Mouse (Mus musculus): ENCODE results near the gene Pax2.

The Pax2 gene

DNA sequence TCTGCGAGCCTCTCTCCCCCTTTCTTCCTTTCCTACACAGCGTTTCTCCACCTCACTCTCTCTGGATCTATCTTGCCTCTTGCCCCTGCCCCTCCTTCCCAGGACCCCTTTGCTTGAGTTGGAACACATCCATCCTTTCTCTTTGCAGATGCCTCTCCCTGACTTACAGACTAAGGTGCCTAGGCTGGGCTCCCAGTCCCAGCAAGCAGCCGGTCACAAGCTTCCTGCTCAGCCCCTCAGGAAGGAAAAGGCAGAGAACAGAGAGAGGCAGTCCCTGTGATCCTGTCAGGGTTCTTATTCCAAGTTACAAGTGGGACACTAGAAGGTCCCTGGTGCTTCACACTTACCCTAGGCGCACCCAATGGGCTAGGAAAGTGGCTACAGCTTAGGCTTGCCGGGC, 7.6 kb upstream of the Pax2 start:
- DNase-seq (ENCODE audit: low read depth, low spot score) = no peak

GRCm38 (mm10) chr19:44749061-44749990, 6.5 kb upstream of the Pax2 start:
- no peak for DNase-seq (ENCODE audit: low read depth, low spot score)

- DNase-seq (ENCODE audit: low read depth, low spot score) = no peak
Observed at GRCm38 (mm10) chr19:44750051-44751041, 5.5 kb upstream of the Pax2 start.

DNA sequence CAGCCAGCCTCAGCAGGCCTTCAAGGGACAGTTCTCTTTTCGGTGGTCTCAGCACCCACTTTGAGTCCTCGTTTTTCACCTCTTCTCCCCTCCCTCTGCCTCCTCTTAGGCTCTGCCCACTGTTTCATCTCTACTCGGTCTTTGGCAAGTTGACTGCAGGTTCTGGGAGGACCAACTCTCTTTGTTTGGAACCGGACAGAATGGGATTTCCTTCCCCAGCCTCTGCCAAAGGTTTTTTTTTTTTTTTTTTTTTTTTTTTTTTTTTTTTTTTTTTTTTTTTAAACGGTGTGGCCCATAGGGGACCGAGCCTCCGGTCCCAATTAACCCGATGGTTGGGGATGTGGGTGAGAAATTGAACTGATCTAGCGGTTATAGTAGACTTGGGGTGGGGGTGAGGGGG, 4.8 kb upstream of the Pax2 start:
- no peak for DNase-seq (ENCODE audit: low read depth, low spot score)

- DNase-seq (ENCODE audit: low read depth, low spot score) = no peak
Observed at GRCm38 (mm10) chr19:44751551-44751950, 4.3 kb upstream of the Pax2 start.

DNA sequence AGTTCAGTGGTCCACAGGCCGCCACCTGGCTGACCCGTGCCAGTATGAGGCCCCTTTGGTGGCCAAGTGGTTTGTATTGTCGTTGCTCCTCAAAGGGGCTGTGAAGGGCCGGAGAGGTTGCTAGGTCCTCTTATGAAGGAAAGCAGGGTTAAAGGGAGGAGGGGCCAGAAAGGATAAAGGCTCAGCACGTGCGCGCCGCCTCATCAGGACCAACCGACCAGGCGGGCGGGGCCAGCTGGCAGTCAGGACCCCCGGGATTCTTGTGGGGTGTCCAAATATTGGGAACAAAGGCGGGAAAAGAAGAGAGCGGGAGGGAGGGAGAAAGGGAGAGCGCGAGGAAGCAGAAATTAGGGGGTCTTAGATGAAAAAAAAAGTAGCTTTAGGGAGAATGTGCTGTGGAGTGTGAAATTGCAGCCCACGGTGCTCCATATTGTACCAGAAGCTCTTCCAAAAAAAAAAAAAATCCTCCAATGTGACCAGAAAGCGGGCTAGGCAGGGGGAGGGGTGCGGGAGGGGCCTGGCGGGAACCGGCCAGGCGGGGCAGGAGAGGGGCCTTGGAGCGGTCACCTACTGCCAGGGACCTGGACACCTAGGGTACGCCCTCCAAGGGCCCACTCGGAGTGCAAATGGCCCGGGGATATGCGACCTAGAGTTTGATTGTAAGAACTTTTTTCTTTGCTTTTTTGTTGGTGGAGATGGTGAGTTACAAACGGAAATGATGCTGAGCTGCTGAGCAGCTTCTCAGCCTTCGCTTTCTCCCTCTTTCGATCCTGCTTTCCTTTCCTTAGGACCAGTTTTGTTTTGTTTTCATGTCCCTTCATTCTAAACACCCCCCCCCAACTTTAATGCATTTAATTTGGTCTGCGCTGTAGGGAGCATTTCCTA, 3.5 kb upstream of the Pax2 start:
- DNase-seq (ENCODE audit: low read depth, low spot score) = no peak

GRCm38 (mm10) chr19:44753361-44753760, 2.5 kb upstream of the Pax2 start:
- DNase-seq (ENCODE audit: low read depth, low spot score) = no peak

- no peak for DNase-seq (ENCODE audit: low read depth, low spot score)
Observed at GRCm38 (mm10) chr19:44754461-44755377, 1.1 kb upstream of the Pax2 start.

- no peak for DNase-seq (ENCODE audit: low read depth, low spot score)
Observed at GRCm38 (mm10) chr19:44755378-44755692, 510 bp upstream of the Pax2 start.

DNA sequence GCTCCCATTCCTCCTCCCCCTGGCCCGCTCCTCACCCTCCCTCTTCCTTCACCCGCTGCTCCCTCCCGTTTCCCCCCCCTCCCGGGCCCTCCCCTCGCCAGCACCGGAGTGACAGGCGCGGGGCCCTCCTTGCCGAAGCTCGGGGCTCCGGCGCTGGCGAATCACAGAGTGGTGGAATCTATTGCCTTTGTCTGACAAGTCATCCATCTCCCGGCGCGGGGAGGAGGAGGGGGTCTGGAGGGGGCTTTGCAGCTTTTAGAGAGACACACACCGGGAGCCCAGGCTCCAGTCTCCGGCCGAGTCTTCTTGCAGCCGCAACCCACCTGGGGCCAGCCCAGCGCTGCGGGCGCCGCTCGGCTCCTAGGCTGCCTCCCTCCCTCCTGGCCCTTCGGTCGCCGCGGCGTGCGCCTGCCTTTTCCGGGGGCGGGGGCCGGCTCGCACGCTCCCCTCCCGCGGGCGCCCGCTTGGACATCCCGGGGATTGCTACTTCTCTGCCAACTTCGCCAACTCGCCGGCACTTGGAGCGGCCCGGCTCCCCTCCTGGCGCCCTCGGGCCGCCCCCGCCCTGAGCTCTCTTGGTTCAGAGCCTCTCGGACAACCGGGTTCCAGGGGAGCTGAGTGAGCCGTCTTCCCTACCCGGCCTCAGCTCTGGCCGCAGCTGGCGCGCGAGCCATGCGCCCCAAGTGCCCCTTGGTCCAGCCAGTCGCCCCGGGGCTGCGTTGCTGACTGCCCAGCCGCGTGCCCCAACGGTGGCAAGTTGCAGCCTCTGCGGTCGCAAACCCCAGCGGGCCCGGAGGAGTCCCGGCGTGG, 781 bp downstream of the Pax2 start:
- DNase-seq (ENCODE audit: low read depth, low spot score) = no peak

DNA sequence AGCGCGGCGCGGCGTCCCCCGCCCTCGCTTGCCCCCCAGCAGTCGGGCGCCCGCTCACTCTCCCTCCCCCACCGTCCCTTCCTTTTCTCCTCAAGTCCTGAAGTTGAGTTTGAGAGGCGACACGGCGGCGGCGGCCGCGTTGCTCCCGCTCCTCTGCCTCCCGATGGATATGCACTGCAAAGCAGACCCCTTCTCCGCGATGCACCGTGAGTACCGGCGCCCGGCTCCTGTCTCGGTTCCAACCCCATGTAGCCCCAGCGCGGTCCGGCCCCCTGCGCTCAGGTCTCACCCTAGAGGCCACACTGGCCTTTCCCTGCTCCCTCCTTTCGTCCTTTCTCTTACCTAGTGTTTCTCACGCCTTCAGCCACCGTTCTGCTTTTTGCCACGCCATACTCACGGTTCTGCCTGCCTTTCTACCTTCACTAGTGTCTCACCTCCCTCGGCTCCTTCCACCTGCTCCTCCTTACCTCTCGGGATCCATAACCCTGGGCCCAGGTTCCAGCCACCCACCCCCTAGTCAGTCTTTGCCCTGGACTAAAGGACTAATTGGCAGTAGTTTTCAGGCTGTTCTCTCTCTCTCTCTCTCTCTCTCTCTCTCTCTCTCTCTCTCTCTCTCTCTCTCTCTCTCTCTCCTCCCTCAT, 1.5 kb downstream of the Pax2 start:
- no peak for DNase-seq (ENCODE audit: low read depth, low spot score)

DNA sequence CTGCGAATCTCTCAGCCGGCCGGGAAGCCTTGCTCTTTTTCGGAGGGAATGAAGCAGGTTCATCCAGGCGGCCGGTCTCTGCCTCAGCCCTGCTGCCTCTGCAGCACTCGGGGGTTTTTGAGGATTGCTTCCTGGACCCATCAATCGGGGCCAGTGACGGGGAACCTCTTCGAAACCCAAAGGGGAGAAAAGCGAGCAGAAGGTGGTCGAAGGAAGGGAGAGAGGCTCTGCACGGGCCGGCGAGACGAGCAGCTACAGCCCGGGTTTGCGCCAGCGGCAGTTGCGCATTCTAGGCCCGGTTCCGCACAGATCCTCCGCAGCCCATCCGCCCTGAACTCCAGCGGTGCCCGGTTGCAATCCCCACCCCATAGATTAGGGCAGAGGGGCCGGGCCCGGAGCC, 3.0 kb downstream of the Pax2 start:
- no peak for DNase-seq (ENCODE audit: low read depth, low spot score)

GRCm38 (mm10) chr19:44759531-44760118, 3.8 kb downstream of the Pax2 start:
- no peak for DNase-seq (ENCODE audit: low read depth, low spot score)

- DNase-seq (ENCODE audit: low read depth, low spot score) = no peak
Observed at GRCm38 (mm10) chr19:44760259-44761131, 4.7 kb downstream of the Pax2 start.

GRCm38 (mm10) chr19:44762121-44762621, 6.3 kb downstream of the Pax2 start:
- no peak for DNase-seq (ENCODE audit: low read depth, low spot score)

GRCm38 (mm10) chr19:44770268-44771050, 14.6 kb downstream of the Pax2 start:
- no peak for DNase-seq (ENCODE audit: low read depth, low spot score)

GRCm38 (mm10) chr19:44771499-44771898, 15.7 kb downstream of the Pax2 start:
- no peak for DNase-seq (ENCODE audit: low read depth, low spot score)

All from telencephalon, adult 2 months (tissue).